Mouse (Mus musculus) megakaryocyte, embryonic 14.5 days (primary cell): ENCODE data around the gene Morn3.

Experiments
- FLI1 ChIP-seq: IDR thresholded peaks from 2 replicates; pipeline ENCODE4 v1.6.1; 2012; ENCODE audit warnings: low read length, inconsistent platforms, mixed read lengths
- GATA1 ChIP-seq: IDR thresholded peaks from 3 replicates; pipeline ENCODE4 v1.6.1; 2012; ENCODE audit warnings: mixed read lengths, low read length, inconsistent platforms, borderline replicate concordance

- TF ChIP-seq GATA1 (no peak), FLI1 (no peak)
Observed at GRCm38 (mm10) chr5:123076419-123077281, 29.8 kb upstream of the Morn3 start.
